Mouse (Mus musculus): ENCODE measurements around the gene Rnase2b. TPM values are rescaled to one million over a fixed set of nuclear protein-coding genes. Genes with fewer than 3 reads are reported as not detected.

Rnase2b gene
- polyA plus RNA-seq, 1 experiment from 2014 or later: not detected

- Histone ChIP-seq H3K4me3 (ENCODE audit: low read depth, low read length) (no peak overlapping the region), H3K4me1 (replicated peaks; ENCODE audit: control insufficient read depth, insufficient read depth, low read length) (peaks cover 51% of the 10 kb centered on the region), H3K36me3 (ENCODE audit: control insufficient read depth, insufficient read depth, low read length) (no peaks in the 10 kb centered on the region), H3K27ac (ENCODE audit: low read depth, low read length) (peak overlapping the region; percentile 97), H3K4me2 (peak overlapping the region; percentile 62), H3K9me3 (ENCODE audit: control insufficient read depth, low read length) (no peaks in the 10 kb centered on the region), H3K27me3 (replicated peaks; ENCODE audit: control insufficient read depth, insufficient read depth, low read length) (no peaks in the 10 kb centered on the region), H3K9ac (ENCODE audit: low read depth, low read length) (peak overlapping the region; percentile 51)
- ATAC-seq (replicated peaks; ENCODE audit: low FRiP score): no peak
- no peak for DNase-seq (ENCODE audit: low spot score)
- WGBS: 53% methylated on average over 7 of the region's 7 CpGs
Observed at GRCm38 (mm10) chr14:51131086-51131815, 30.8 kb upstream of the Rnase2b start.

DNA sequence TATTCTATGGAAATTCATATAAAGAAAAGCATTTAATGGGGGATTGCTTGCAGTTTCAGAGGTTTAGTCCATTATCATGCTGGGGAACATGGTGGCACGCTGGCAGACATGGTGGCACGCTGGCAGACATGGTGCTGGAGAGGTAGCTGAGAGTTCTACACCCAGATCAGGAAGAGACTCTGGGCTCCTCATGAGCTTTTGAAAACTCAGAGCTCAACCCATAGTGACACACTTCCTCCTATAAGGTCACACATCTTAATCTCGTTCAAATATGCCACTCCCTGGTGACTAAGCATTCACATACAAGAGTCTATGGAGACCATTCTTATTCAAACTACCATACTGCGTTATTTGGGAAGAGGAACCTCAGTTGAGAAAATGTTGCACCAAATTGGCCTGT is 29.7 kb upstream of the Rnase2b start:
- ATAC-seq (replicated peaks; ENCODE audit: low FRiP score): peak; percentile 46
- 75% methylated on average over 4 of the region's 4 CpGs for WGBS
- H3K9me3 ChIP-seq (ENCODE audit: control insufficient read depth, low read length): no peaks in the 10 kb centered on the region
- DNase-seq (ENCODE audit: low spot score): no peak
- peak overlapping the region; percentile 97 for H3K27ac ChIP-seq (ENCODE audit: low read depth, low read length)
- peak overlapping the region; percentile 9; the same call in 1 of the 2 replicates for H3K4me2 ChIP-seq
- H3K4me1 ChIP-seq (replicated peaks; ENCODE audit: control insufficient read depth, insufficient read depth, low read length): peaks cover 44% of the 10 kb centered on the region
- H3K9ac ChIP-seq (ENCODE audit: low read depth, low read length): no peak overlapping the region
- H3K27me3 ChIP-seq (replicated peaks; ENCODE audit: control insufficient read depth, insufficient read depth, low read length): no peaks in the 10 kb centered on the region
- no peak overlapping the region for H3K4me3 ChIP-seq (ENCODE audit: low read depth, low read length)
- no peaks in the 10 kb centered on the region for H3K36me3 ChIP-seq (ENCODE audit: control insufficient read depth, insufficient read depth, low read length)

DNA sequence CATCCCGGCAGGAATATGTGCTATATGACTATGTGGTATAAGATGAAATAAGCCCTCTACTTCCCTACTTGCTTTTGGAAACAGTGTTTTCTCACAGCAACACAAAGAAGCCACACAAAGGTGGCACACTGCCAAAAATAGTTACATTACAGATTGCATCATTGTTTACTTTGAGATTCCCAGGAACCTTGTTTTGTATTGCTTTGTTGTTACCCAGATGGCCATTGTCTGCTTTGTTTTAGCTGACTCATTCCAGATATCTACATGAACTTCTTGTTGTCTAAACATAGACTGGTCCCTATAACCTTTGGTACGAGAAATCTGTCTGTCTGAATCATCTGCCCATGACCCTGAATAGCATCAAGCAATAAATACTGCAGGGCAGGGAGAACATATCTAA is 21.7 kb upstream of the Rnase2b start:
- H3K27ac ChIP-seq (ENCODE audit: low read depth, low read length): no peak overlapping the region
- H3K36me3 ChIP-seq (ENCODE audit: control insufficient read depth, insufficient read depth, low read length): no peaks in the 10 kb centered on the region
- H3K9ac ChIP-seq (ENCODE audit: low read depth, low read length): no peak overlapping the region
- H3K27me3 ChIP-seq (replicated peaks; ENCODE audit: control insufficient read depth, insufficient read depth, low read length): no peaks in the 10 kb centered on the region
- no peaks in the 10 kb centered on the region for H3K9me3 ChIP-seq (ENCODE audit: control insufficient read depth, low read length)
- DNase-seq (ENCODE audit: low spot score) (no peak), ATAC-seq (replicated peaks; ENCODE audit: low FRiP score) (no peak)
- 80% methylated on average over 2 of the region's 2 CpGs for WGBS
- H3K4me3 ChIP-seq (ENCODE audit: low read depth, low read length): no peak overlapping the region
- peaks cover 21% of the 10 kb centered on the region for H3K4me1 ChIP-seq (replicated peaks; ENCODE audit: control insufficient read depth, insufficient read depth, low read length)
- H3K4me2 ChIP-seq: no peak overlapping the region

DNA sequence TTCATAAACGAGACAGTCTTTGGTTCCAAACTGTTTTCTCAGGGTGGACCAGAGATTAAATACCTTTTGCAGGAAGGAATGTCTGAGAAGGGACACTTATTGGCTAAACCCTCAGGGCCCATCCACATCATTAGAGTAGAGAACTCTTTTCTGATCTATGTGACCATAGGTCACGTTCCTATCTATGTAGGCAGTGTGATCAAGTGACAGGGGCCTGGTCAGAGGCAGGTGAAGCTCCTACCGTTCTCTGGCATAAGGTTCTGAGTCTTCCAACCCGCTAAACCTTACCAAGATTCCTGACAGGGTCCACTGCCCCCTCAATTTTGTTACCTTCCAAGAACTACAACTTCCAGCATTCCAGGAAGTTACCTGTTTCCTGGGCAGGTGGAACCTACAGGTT is 19.9 kb upstream of the Rnase2b start:
- 0 out of 2 replicates have a peak overlapping the region, but pooled peaks have one; percentile 16 for H3K9ac ChIP-seq (ENCODE audit: low read depth, low read length)
- no peak overlapping the region for H3K4me2 ChIP-seq

GRCm38 (mm10) chr14:51142568-51142967 is 19.5 kb upstream of the Rnase2b start:
- Histone ChIP-seq H3K4me1 (replicated peaks; ENCODE audit: control insufficient read depth, insufficient read depth, low read length) (peaks cover 24% of the 10 kb centered on the region), H3K4me3 (ENCODE audit: low read depth, low read length) (no peak overlapping the region), H3K27me3 (replicated peaks; ENCODE audit: control insufficient read depth, insufficient read depth, low read length) (no peaks in the 10 kb centered on the region), H3K9me3 (ENCODE audit: control insufficient read depth, low read length) (no peaks in the 10 kb centered on the region), H3K4me2 (no peak overlapping the region), H3K9ac (ENCODE audit: low read depth, low read length) (no peak overlapping the region), H3K27ac (ENCODE audit: low read depth, low read length) (peak overlapping the region; percentile 68), H3K36me3 (ENCODE audit: control insufficient read depth, insufficient read depth, low read length) (no peaks in the 10 kb centered on the region)
- no peak for DNase-seq (ENCODE audit: low spot score)
- 62% methylated on average over 3 of the region's 3 CpGs for WGBS
- peak; percentile 89 for ATAC-seq (replicated peaks; ENCODE audit: low FRiP score)

More for the DNA sequence above, 19.9 kb upstream of the Rnase2b start:
- peaks cover 24% of the 10 kb centered on the region for H3K4me1 ChIP-seq (replicated peaks; ENCODE audit: control insufficient read depth, insufficient read depth, low read length)
- H3K27ac ChIP-seq (ENCODE audit: low read depth, low read length): peak overlapping the region; percentile 68
- no peak overlapping the region for H3K4me3 ChIP-seq (ENCODE audit: low read depth, low read length)
- 85% methylated on average over 4 of the region's 4 CpGs for WGBS
- H3K9me3 ChIP-seq (ENCODE audit: control insufficient read depth, low read length): no peaks in the 10 kb centered on the region
- 0 out of 2 replicates have a peak, but pooled peaks have one; percentile 28 for ATAC-seq (replicated peaks; ENCODE audit: low FRiP score)
- H3K27me3 ChIP-seq (replicated peaks; ENCODE audit: control insufficient read depth, insufficient read depth, low read length): no peaks in the 10 kb centered on the region
- DNase-seq (ENCODE audit: low spot score): no peak
- no peaks in the 10 kb centered on the region for H3K36me3 ChIP-seq (ENCODE audit: control insufficient read depth, insufficient read depth, low read length)

DNA sequence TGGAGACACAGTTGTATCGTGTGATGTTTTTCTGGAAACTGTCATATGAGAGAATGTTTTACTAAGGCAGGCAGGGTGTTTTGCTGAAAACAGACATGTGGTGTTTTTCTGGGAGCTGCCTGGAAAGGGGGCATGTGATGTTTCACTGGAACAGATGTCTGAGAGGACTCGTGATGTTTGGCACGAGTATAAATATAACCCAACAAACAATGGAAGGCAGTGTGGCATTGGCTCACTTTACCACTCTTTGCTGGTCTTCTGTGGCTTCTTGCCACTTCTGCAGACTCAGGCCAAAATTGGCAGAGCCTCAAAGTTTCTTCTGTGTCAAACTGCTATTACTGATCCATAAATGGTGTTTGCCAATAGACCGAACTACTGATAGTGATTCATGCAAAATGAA is 18.8 kb upstream of the Rnase2b start:
- Histone ChIP-seq H3K9me3 (ENCODE audit: control insufficient read depth, low read length) (no peaks in the 10 kb centered on the region), H3K9ac (ENCODE audit: low read depth, low read length) (no peak overlapping the region), H3K4me3 (ENCODE audit: low read depth, low read length) (no peak overlapping the region), H3K4me1 (replicated peaks; ENCODE audit: control insufficient read depth, insufficient read depth, low read length) (peaks cover 24% of the 10 kb centered on the region), H3K27ac (ENCODE audit: low read depth, low read length) (peak overlapping the region; percentile 52), H3K36me3 (ENCODE audit: control insufficient read depth, insufficient read depth, low read length) (no peaks in the 10 kb centered on the region), H3K4me2 (no peak overlapping the region), H3K27me3 (replicated peaks; ENCODE audit: control insufficient read depth, insufficient read depth, low read length) (no peaks in the 10 kb centered on the region)
- ATAC-seq (replicated peaks; ENCODE audit: low FRiP score) (no peak), DNase-seq (ENCODE audit: low spot score) (no peak)
- 75% methylated on average over 4 of the region's 4 CpGs for WGBS

- ATAC-seq (replicated peaks; ENCODE audit: low FRiP score) (peak; percentile 86), DNase-seq (ENCODE audit: low spot score) (no peak)
- Histone ChIP-seq H3K4me1 (replicated peaks; ENCODE audit: control insufficient read depth, insufficient read depth, low read length) (peaks cover 27% of the 10 kb centered on the region), H3K27ac (ENCODE audit: low read depth, low read length) (peak overlapping the region; percentile 52), H3K4me2 (peak overlapping the region; percentile 28), H3K27me3 (replicated peaks; ENCODE audit: control insufficient read depth, insufficient read depth, low read length) (no peaks in the 10 kb centered on the region), H3K36me3 (ENCODE audit: control insufficient read depth, insufficient read depth, low read length) (no peaks in the 10 kb centered on the region), H3K9ac (ENCODE audit: low read depth, low read length) (no peak overlapping the region), H3K4me3 (ENCODE audit: low read depth, low read length) (no peak overlapping the region), H3K9me3 (ENCODE audit: control insufficient read depth, low read length) (no peaks in the 10 kb centered on the region)
- WGBS: 40% methylated on average over 2 of the region's 2 CpGs
Observed at GRCm38 (mm10) chr14:51143937-51144336, 18.1 kb upstream of the Rnase2b start.

DNA sequence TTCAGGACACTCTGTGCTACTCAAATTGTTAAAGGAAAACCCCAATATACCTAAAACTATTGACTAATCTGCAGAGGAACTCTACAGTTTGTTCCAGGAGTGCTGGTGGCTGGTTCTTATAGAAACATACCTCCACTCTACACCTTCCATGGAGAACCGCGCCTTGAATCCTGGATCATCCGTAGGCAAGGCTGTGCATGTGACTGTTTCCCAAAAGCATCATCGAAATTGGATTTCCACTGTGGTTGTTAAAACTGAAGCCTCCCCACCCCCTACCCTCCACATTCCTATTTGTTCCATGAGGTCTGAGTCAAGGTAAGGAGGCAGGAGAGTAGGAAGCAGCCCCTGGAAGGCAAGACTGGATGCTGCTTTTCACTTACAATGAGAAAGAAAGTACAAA is 17.6 kb upstream of the Rnase2b start:
- DNase-seq (ENCODE audit: low spot score) (no peak), ATAC-seq (replicated peaks; ENCODE audit: low FRiP score) (no peak)
- peaks cover 32% of the 10 kb centered on the region for H3K4me1 ChIP-seq (replicated peaks; ENCODE audit: control insufficient read depth, insufficient read depth, low read length)
- H3K4me3 ChIP-seq (ENCODE audit: low read depth, low read length): no peak overlapping the region
- no peaks in the 10 kb centered on the region for H3K36me3 ChIP-seq (ENCODE audit: control insufficient read depth, insufficient read depth, low read length)
- H3K27ac ChIP-seq (ENCODE audit: low read depth, low read length): peak overlapping the region; percentile 52
- WGBS: 91% methylated on average over 4 of the region's 4 CpGs
- H3K9ac ChIP-seq (ENCODE audit: low read depth, low read length): no peak overlapping the region
- H3K9me3 ChIP-seq (ENCODE audit: control insufficient read depth, low read length): no peaks in the 10 kb centered on the region
- no peak overlapping the region for H3K4me2 ChIP-seq
- H3K27me3 ChIP-seq (replicated peaks; ENCODE audit: control insufficient read depth, insufficient read depth, low read length): no peaks in the 10 kb centered on the region

- DNase-seq (ENCODE audit: low spot score) (no peak), ATAC-seq (replicated peaks; ENCODE audit: low FRiP score) (no peak)
- Histone ChIP-seq H3K9me3 (ENCODE audit: control insufficient read depth, low read length) (no peaks in the 10 kb centered on the region), H3K9ac (ENCODE audit: low read depth, low read length) (no peak overlapping the region), H3K4me1 (replicated peaks; ENCODE audit: control insufficient read depth, insufficient read depth, low read length) (peaks cover 41% of the 10 kb centered on the region), H3K36me3 (ENCODE audit: control insufficient read depth, insufficient read depth, low read length) (no peaks in the 10 kb centered on the region), H3K4me2 (no peak overlapping the region), H3K27ac (ENCODE audit: low read depth, low read length) (no peak overlapping the region), H3K4me3 (ENCODE audit: low read depth, low read length) (no peak overlapping the region), H3K27me3 (replicated peaks; ENCODE audit: control insufficient read depth, insufficient read depth, low read length) (no peaks in the 10 kb centered on the region)
- 88% methylated on average over 6 of the region's 6 CpGs for WGBS
Observed at GRCm38 (mm10) chr14:51145521-51145920, 16.5 kb upstream of the Rnase2b start.
